In genomic region chr16:19886596-19886995, GRCm38 (mm10) we compare ENCODE assay signal across 27 mouse cellular contexts.
"Had no signal": no experiment of that assay in that cellular context is flagged by ENCODE, and none has a peak within 500 bp of the region (broad histone marks: within the 10 kb centered on the region; RNA-seq: fewer than 3 reads in every experiment).

No protein-coding gene starts in this region.

- H3K4me3 ChIP-seq: gastrocnemius, adult 2 months; heart, adult 2 months; heart, embryonic 13.5 days; heart, embryonic 15.5 days; hindbrain, embryonic 13.5 days; hindbrain, embryonic 15.5 days; kidney, embryonic 15.5 days; limb, embryonic 13.5 days; limb, embryonic 15.5 days; liver, embryonic 12.5 days had no signal

- H3K27me3 ChIP-seq: heart, embryonic 13.5 days; heart, embryonic 15.5 days; hindbrain, embryonic 13.5 days; hindbrain, embryonic 15.5 days; kidney, embryonic 15.5 days; limb, embryonic 13.5 days; limb, embryonic 15.5 days; liver, embryonic 12.5 days had no signal

- H3K4me1 ChIP-seq: hindbrain, embryonic 13.5 days; hindbrain, embryonic 15.5 days; kidney, embryonic 15.5 days; limb, embryonic 15.5 days; liver, embryonic 12.5 days had no signal

- H3K27ac ChIP-seq: gastrocnemius, adult 2 months; heart, adult 2 months; heart, embryonic 13.5 days; heart, embryonic 15.5 days; hindbrain, embryonic 13.5 days; hindbrain, embryonic 15.5 days; hindbrain, postnatal 0 days; kidney, embryonic 15.5 days; kidney, postnatal 0 days; limb, embryonic 13.5 days; limb, embryonic 15.5 days; liver, embryonic 12.5 days; liver, embryonic 14.5 days had no signal

- H3K4me2 ChIP-seq: heart, embryonic 11.5 days; heart, embryonic 13.5 days; heart, embryonic 15.5 days; hindbrain, embryonic 13.5 days; hindbrain, embryonic 15.5 days; kidney, embryonic 15.5 days; limb, embryonic 13.5 days; limb, embryonic 15.5 days; liver, embryonic 12.5 days had no signal

- H3K9ac ChIP-seq: heart, embryonic 13.5 days; heart, embryonic 15.5 days; hindbrain, embryonic 13.5 days; hindbrain, embryonic 15.5 days; kidney, embryonic 15.5 days; limb, embryonic 13.5 days; limb, embryonic 15.5 days; liver, embryonic 12.5 days; liver, embryonic 14.5 days had no signal

- H3K9me3 ChIP-seq: heart, embryonic 13.5 days; heart, embryonic 15.5 days; hindbrain, embryonic 13.5 days; hindbrain, embryonic 15.5 days; kidney, embryonic 15.5 days; limb, embryonic 13.5 days; limb, embryonic 15.5 days; liver, embryonic 12.5 days had no signal

- H3K36me3 ChIP-seq: heart, embryonic 13.5 days; heart, embryonic 15.5 days; hindbrain, embryonic 13.5 days; hindbrain, embryonic 15.5 days; kidney, embryonic 15.5 days; limb, embryonic 13.5 days; limb, embryonic 15.5 days; liver, embryonic 12.5 days had no signal

- DNase-seq: gastrocnemius, adult 2 months; gastrocnemius, postnatal 14 days; gastrocnemius, postnatal 36 days; heart, adult 11 months; heart, adult 2 months; heart, postnatal 14 days; heart, postnatal 36 days; kidney, adult 11 months; kidney, adult 2 months; kidney, adult 9 months; kidney, postnatal 14 days; kidney, postnatal 36 days; layer of hippocampus, adult 9-11 months; layer of hippocampus, postnatal 36 days; left cerebral cortex, postnatal 4 days had no signal
